Mouse (Mus musculus): ENCODE data around the gene Hba-a1.
"Not testable (repeated sequence)": the region's sequence is repeated elsewhere in the genome, so short reads cannot be mapped to it uniquely, and the experiment has no call there.

Hba-a1 gene

DNA sequence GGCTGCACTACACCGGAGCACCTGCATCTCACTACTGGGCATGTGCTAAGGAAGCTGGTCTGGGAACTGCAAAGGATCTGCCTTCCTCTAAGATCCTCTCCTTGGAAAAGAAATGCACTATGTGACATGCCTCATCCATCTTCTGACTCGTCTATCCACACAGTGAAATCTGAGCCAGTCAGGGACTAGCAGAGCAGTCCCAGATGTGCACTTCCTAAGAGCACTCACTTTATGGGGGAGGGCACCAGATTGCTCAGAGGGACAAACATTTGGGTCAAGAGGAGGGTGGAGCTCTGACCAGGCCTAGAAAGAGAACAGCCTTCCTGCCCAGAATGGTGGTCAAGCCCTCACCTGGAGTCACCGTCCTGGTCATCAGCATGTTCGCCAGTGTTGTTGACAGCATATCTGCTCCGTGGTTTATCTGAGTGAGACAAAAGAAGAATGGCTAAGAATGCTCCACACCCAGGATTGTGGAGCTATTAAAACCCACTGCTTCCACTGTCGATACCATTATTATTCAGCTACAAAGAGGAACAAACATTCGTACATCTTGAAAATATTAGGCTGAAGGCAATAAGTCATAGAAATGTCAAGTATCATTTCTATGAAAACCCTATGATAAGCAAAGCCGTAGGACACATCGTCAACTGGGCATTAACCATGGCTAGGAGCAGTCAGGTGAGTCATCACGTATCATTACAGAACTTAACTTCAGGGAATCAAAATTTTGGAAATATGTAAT lies 20.5 kb upstream of the Hba-a1 start:
- DNase-seq (ENCODE audit: low spot score in 2 of 2), result no peak

- no peak for DNase-seq (ENCODE audit: low spot score in 2 of 2)
These were observed 18.1 kb upstream of the Hba-a1 start for GRCm38 (mm10) chr11:32265117-32265738.

DNA sequence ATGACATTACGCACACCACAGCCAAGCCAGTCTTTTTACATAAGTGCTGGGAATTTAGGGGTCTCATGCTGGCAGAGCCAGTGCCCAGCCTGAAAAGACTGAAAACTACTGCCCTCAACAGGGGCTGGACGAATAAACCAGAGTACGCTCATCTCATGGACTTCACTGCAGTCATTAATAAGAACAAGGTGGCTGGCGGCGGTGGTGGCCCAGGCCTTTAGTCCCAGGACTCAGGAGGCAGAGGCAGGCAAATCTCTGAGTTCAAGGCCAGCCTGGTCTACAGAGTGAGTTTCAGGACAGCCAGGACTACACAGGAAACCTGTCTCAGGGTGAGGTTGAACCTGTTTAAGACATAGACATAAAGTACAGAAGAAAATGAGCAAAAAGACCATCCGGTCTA lies 17.1 kb upstream of the Hba-a1 start:
- no peak for DNase-seq (ENCODE audit: low spot score in 2 of 2)

- no peak for DNase-seq (ENCODE audit: low spot score in 2 of 2)
These were observed 16.5 kb upstream of the Hba-a1 start for GRCm38 (mm10) chr11:32266776-32267175.

DNA sequence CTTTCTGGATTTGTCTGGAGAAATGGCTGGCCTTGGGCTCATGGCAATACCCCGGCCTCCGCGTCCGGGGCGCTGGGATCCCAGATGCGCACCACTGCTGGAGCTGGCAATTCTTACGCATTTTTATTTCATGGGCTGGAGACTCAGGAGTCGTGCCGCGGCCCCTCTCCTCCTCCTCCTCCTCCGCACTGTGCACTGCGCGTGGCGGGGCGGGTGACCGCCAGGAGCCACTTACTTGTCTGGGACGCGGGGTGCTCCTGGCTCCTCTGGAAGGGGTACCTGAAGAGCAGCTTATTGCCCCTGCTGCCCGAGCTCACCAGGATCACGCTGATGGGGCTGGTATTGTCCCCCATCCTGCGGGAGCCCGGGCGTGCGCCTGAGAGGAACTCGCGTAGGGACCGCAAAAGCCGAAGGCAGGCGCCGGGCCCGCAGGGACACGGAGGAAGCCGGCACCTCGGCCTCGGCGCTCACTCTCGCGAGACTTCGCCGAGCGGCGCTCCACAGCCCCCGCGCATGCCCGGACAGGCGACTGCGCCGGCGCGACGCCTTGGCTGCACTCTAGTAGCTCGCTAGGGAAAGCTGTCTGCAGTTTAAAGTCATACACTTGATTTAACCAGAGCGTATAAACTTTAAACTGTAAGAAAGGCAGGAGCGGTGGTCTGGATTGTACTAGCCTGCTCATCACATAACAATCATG lies 16.0 kb upstream of the Hba-a1 start, which contains the start of gene Nprl3:
Gene Nprl3, minus strand, starts transcription at position 520 of the 697 bp plus-strand sequence.
- DNase-seq (ENCODE audit: low spot score in 2 of 2), result peak; percentile 94 to 97

- no peak for DNase-seq (ENCODE audit: low spot score in 2 of 2)
These were observed 15.3 kb upstream of the Hba-a1 start for GRCm38 (mm10) chr11:32267964-32268363.

DNA sequence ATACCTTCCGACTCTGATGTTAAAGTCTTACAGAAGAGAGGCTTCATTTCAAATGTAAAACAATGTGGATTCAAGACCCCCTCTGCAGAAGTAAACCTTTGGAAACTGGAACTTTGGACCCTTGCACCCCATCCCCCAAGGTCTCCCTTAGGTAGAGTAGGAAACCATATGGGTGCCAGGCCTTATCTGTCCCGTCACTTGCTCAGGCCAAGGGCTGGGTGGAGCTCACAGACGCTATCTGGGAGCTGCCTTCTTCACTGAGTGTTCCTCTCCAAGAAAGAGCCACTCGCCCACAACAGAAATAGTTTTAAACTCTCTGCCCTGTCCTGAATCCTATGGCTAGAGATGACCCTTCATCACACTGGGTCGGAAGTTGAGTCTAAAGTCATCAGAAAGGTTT lies 14.4 kb upstream of the Hba-a1 start:
- no peak for DNase-seq (ENCODE audit: low spot score in 2 of 2)

DNA sequence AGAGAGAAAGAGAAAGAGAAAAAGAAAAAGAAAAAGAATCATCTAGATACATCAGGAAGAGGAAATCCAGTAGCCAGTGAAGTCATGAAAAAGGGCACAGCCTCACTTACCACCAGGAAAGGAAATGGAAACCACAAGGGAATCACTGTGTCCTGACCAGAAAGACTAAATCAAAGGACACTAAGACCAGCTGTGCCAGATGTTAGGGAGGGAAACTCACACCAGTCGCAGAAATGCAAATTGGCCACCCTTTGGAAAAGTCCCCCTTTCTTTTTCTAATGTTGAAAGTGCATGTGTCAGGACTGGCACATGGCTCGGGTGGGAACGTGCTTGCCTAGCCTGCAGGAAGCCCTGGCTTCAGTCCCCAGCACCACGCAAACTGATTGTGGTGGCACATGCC lies 12.1 kb upstream of the Hba-a1 start:
- DNase-seq (ENCODE audit: low spot score in 2 of 2), result no peak

DNA sequence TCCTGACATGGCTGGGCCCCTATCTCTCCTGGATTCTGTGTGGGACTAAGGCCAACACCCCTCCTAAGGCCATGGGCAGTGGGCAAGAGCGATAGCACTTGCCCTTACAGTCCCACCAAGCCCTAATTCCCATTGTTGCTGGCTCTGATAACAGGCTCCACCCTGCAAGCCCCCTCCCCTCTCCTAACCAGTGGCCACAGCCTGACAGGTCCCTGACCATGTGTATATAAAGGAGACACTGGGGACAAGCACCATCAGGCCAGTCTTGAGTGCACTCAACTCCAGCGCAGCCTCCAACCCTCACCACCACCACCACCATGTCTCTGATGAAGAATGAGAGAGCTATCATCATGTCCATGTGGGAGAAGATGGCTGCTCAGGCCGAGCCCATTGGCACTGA lies 7.0 kb upstream of the Hba-a1 start, which contains the start of gene Hba-x:
Gene Hba-x, plus strand, starts transcription at position 54 of the 400 bp plus-strand sequence.
- DNase-seq (ENCODE audit: low spot score in 2 of 2), result no peak

GRCm38 (mm10) chr11:32277736-32278457 lies 5.4 kb upstream of the Hba-a1 start:
- no peak for DNase-seq (ENCODE audit: low spot score in 2 of 2)

- DNase-seq (ENCODE audit: low spot score in 2 of 2), result no peak
These were observed 4.8 kb upstream of the Hba-a1 start for GRCm38 (mm10) chr11:32278458-32278957.

DNA sequence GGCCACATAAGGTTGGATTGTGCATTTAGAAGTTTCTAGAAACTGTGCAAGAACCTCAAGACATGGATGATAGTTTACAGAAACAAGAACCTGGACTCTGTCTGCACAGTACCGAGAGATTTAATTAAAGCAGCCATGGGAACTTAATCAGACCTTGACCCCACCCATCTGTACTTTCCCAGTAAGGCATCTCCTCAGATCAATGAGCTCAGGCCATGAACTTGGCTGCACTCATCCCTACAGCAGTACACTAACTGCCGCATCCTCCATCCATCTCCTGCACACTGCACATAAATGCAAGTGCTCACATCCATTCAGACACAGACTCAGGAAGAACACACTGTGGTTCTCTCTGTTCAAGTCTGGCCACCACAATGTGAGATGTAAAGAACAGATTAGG lies 2.7 kb upstream of the Hba-a1 start:
- no peak for DNase-seq (ENCODE audit: low spot score in 2 of 2)

DNA sequence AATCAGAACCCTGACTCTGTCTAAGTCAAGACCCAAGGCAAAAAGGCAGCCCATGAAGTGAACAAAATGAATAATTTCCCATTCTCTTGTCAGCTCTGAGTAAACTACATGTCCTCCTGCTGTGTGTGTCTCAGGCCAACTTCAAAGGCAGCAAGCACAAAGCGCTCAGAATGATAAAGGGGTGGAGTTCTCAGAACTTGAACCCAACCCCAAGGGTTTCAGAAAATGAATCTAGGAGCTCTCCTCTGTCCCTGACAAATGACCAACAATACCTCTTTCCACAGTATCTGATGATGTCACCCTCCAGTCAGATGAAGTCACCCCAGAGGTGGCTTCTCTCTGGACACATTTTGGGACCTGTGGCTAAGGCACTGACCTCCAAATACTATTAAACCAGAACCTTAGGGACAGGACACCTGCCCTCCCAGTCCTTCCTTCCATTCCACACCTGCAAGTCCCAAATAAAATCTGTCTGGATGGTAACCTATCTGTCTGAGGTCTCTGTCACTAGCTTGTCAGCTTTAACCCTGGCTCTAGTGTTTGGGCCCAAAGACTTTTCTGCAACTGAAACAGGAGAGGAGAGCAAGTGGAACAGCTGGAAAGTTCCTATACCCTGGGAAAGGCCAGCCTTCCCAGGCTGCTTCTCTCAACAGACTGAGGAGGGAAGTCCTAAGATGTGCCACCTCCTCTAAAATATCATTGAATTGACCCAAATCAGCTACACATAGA lies 1.7 kb upstream of the Hba-a1 start:
- no peak for DNase-seq (ENCODE audit: low spot score in 2 of 2)

DNA sequence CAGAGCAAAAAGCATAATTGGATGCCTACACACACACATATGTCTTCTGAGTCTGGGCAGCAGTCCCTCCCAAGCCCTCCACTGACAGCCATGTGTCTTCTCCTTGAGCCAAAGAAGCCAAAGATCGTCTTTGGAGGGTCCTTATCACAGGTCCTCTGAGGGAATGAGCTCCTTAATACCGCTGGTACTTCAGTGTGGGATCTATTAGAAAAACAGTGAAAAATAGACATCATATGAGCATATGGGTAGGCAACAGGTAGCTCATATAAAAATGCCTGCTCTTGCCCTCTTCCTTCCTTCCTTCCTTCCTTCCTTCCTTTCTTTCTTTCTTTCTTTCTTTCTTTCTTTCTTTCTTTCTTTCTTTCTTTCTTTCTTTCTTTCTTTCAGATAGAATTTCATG lies 1.3 kb downstream of the Hba-a1 start:
- not testable (repeated sequence) for DNase-seq (ENCODE audit: low spot score in 2 of 2)

DNA sequence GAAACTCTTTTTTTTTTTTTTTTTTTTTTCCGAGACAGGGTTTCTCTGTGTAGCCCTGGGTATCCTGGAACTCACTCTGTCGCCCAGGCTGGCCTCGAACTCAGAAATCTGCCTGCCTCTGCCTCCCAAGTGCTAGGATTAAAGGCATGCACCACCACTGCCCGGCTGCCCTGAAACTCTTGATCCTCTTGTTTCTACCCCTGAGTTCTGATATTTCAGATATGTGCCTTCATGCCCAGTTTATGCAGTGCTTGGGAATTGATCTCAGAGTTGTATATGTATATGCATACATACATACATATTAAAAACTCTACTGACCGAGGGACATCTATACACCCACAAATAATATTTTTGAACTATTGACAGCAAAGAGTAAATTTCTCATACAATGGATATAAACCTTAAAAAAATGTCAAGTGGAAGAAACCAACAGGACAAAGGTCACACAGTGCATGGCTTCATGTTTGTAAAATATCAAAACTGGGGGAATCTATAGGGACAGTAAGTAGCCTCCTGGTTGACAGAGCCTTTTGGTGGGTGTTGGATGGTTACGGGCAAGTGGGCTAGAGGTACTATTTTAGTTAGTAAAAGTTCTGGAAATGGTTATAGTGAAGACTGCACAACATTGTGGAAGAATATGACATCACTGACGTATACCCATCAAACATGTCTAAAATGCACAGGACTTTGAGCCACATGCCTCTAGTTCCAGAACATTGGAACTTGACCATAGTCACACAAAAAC lies 1.9 kb downstream of the Hba-a1 start:
- DNase-seq (ENCODE audit: low spot score in 2 of 2), result no peak

- DNase-seq (ENCODE audit: low spot score in 2 of 2), result not testable (repeated sequence)
These were observed 2.6 kb downstream of the Hba-a1 start for GRCm38 (mm10) chr11:32285887-32286286.

DNA sequence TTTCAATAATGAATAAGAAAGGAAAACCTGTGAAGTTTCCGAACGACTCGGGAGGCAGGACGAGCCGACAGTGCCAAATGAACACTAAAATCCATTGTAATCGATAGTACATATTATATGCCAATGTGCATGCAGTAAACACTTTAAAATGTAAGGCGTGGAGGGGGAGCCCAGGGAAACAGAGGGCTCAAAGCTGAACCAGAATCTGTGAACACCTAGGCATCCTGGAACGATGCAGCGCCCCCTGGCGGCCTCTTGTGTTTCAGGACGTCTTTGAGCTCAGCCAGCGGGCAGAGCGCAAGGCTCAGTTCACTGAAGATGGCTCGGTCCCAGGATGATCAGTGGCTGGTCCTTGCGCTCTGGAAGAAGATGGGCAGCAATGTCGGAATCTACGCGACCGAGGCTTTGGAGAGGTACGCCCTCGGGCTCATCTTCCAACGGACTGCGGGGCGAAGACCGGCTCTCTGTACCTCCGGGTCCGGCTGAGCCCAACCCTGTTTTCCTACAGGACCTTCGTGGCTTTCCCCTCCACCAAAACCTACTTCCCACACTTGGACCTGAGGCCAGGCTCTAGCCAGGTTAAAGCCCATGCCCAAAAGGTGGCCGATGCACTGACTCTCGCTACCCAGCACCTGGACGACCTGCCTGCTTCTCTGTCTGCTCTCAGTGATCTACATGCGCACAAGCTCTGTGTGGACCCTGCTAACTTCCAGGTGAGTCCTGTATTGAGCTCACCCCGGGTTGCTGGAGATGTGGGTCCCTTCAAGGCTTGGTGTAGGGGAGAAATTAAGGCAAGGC lies 3.6 kb downstream of the Hba-a1 start, which contains the start of gene Hbq1b:
Gene Hbq1b, plus strand, starts transcription at position 271 of the 798 bp plus-strand sequence.
- DNase-seq (ENCODE audit: low spot score in 2 of 2), result peak; percentile 60 to 73

DNA sequence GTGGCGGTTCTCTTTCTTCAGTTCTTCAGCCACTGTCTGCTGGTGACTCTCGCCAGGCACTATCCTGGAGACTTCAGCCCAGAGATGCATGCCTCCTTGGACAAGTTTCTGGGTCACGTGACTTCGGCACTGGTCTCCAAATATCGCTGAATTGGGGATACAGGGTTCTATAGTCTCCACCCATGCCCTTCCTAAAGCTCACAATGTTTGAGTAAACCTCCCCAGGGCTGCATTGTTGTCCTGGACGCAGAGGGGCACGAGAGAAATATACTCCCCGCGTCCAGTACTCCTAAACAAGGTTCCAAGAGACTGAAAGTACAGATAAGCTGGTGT lies 4.1 kb downstream of the Hba-a1 start:
- DNase-seq (ENCODE audit: low spot score in 2 of 2), result no peak

GRCm38 (mm10) chr11:32292819-32293218 lies 9.5 kb downstream of the Hba-a1 start:
- not testable (repeated sequence) for DNase-seq (ENCODE audit: low spot score in 2 of 2)

DNA sequence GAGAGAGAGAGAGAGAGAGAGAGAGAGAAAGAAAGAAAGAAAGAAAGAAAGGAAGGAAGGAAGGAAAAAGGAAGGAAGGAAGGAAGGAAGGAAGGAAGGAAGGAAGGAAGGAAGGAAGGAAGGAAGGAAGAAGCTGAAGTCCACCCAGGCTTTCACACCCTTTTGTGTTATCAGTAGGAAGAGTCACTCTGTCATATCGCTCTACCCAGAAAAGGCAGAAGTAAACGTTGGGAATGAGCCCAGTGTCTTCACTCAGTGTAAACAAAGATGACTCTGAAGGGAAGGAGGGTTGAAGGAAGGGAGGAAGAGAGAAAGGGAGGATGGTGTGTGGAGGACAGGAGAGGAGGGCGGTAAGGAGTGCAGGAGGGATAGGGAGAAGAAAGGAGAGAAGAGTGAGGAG lies 10.2 kb downstream of the Hba-a1 start:
- DNase-seq (ENCODE audit: low spot score in 2 of 2), result not testable (repeated sequence)
